Mouse (Mus musculus) retina, embryonic 14.5 days (tissue): ENCODE measurements around the gene Dnah10.
"Not testable (repeated sequence)": the region's sequence is repeated elsewhere in the genome, so short reads cannot be mapped to it uniquely, and the experiment has no call there.

Source experiments
- DNase-seq: peaks from one replicate; pipeline ENCODE4 v3.0.0-alpha.2; 2015; ENCODE audit warnings: low spot score

The Dnah10 gene

DNA sequence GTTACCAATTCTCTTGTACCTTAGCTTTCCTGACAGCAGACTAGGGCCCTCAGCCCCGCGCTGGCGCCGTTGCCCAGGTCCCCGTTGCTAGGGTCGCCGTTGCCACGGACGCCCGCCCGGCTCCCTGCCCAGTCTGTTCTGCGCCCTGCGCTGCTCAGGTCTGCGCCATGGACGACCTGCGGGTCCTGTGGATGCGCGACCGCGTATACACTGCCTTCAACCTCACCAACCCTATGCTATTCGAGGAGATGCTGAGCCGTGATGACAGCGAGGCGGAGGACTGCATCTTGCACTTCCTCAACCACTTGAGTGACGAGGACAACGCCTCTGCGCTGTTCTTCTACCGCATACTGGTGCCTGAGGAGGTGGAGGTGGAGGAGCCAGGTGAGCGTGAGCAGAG is at the start of gene Dnah10:
Dnah10 (plus strand) TSS at position 89 of the 400 bp plus-strand sequence.
- DNase-seq, result peak; percentile 75

DNA sequence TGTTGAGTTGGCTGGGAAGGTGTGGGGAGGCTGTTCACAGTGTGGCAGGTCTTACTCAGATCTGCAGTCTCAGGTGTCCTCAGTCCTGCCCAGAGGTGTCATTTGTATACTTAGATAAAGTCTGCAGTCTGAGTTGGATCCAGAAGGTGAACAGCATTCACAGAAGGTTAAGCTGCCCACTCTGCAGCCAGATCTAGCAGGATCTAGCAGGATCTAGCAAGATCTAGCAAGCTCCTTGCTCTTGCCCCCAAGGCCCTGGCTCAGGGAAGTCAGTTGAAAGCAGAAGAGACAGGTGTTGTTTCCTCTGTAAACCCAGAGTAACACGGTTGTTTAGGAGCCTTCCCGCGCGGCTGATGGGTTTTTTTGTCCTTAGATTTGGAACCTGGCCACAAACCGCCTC is 11.1 kb upstream of the Dnah10 start:
- no peak for DNase-seq

DNA sequence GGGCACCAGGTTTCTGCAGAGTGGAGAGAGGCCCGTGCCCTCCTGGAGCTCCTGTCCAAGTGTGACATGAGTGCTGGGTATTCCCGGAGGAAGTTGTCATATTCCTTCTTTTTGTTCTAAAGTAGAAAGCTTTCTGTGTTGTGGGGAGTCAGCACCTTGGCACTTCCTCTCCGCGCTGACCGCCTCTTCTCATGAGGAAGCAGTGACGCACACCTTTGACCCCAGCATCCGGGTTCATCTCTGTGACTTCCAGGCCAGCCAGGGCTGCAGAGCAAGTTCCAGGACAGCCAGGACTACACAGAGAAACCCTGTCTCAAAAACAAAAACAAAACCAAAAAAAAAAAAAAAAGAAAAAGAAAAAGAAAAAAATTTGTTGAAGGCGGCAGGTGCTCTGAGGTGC is 9.8 kb upstream of the Dnah10 start:
- no peak for DNase-seq

DNA sequence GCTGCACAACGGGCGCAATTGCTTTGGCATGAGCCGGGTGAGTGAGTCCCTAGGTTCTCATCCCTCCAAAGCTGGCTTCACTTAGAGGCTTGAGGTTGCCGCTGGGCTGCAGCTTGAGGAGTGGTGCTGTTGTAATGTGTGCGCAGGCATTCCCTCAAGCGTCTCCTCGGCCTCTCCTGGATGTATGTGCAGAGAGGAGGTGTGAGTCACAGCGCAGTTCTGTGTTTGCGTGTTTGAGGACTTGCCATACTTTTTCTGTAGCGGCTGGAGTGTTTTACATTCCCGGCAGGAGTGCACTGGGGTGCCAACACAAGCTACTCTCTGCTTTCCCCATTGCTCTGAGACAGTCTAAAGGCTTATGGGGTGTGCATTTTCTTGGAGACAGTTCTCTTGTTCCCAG is 6.9 kb upstream of the Dnah10 start:
- DNase-seq, result no peak

DNA sequence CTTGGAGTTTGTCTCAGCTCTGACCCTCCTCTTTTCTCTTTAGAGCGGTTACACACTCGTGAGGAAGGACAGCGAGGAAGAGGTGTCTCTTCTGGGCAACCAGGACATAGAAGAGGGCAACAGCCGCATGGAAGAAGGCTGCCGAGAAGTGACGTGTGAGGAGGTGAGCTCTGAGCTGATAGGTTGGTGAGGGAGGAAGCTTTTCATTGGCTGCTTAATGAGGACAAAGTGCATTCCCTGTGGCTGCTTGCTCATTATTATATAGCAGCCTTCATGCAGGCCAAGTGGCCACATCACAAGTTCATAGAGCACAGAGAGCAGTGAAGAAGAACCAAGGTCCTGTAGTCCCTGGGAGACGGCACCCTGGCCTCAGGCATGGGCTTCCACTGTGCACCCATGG is 6.5 kb upstream of the Dnah10 start:
- no peak for DNase-seq

DNA sequence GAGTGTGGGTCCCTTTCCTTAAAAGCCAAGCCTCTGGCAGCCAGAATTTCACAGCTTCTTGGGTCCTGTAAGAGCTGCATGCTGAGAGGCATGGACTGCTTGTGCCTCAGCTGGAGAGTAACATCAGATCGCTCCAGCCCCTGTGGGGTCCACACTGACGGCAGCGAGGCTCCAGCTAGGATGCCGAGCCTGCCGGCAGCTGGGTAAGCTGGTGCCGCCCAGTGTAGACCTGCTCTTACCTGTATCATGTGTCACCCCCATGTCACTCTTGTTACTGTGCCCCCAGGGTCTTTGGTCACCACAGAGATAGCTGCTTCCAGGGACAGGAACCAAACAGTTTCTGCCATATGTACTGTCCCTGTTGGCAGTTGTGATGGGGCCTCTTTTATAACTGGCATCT is 1.8 kb upstream of the Dnah10 start:
- no peak for DNase-seq

DNA sequence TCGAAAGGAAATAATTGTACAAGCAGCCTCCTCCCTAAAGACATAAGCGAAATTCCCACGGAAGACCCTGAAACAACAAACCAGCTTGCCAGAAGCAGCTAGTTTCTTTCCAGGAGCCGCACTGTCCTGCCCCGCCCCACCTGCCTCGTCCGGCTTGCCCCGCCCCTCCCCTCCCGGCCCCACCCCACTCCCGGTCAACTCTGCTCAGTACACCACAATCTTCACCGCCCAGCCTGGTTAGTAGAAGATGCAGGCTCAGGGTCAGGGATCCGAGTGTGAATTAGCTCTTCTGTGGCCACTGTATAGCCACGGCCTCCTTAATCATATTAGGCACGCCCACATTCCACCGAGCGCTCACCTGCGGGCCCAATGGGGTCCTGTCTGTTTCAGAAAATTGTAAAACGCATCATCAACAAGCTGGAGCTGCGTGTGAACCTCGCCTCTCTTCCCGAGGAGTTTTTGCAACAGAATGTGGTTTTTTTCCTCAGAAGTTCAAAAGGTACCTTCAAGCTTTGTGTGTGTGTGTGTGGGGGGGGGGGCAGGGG is 4.8 kb downstream of the Dnah10 start:
- peak; percentile 17 for DNase-seq

DNA sequence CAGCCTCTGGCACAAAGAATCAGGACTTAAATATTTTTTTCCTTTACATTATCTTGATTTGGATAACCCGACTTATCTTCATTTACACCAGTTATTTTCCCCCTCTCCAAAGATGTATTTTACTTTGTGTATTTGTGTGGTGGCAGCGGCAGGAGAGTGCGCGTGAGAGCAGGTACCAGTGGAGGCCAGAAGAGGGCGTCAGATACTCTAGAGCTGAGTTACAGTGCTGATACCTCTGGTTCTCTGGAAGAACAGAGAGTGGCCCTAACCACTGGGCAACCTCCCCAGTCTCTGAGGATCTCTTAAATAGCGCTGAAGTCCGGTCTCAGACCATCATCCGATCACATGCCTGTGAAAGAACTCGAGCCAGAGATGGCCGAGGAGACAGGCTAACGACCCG is 9.1 kb downstream of the Dnah10 start:
- no peak for DNase-seq

DNA sequence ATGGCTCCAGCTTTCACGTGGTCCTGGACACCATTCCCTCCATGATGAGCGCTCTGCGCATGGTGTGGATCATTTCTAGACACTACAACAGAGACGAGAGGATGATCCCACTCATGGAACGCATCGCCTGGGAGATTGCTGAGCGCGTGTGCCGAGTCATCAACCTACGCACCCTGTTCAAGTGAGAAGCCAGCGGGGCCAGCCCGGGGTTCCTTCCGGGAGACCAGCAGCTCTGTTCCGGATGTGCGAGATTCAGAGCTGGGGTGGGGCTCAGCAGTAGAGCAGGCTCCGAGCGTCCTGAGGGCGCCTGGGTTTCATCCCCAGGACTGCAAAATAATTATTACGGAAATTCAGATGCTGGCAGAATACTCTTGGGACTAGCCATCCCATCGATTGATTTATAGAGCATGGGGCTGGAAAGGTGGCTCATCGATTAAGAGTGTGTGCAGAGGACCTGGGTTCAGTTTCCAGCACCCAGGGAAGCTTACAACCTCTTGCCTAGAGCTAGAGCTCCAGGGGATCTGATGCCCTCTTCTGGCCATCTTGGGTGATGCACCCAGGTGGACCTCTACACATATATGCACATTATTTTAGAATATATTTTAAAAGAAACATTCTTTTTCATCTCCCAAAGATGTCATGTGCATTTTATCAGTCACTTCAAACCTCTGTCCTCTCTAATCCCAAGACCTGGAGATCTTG is 17.2 kb downstream of the Dnah10 start:
- DNase-seq, result no peak

DNA sequence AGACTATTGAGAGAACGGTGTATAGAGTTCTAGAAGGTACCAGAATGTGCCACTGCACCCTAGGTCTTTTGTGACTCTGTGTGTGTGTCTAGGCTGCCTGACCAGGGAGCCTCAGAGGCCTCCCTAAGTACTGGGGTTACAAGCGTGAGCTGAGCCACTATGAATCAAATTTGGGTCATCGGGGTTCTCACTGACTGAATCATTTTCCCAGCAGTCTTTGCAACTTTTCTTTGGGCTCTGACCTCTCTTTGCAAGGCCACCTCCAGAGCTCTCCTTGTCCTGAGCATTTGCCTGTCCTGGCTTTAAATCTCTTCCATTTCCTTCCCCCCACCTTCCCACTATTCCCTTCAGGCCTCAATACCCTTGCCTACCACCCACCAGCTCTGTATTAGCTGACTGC is 19.0 kb downstream of the Dnah10 start:
- DNase-seq, result no peak

DNA sequence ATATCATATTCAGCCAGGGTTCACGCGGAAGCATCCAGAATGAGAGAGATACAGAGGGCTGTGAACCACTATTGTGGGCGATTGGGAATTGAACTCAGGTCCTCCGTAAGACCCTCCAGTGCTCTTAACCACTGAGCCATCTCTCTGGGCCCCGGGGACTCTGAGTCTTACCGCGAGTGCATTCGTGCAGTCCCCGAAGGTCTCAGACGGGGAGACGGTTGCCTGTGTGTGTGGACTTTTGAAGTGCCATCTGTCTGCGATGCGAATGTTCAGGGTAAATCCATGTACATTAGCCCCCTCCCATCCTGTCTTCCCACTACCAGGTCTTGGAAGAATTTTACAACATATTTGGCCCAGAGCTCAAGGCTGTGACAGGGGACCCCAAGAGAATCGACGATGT is 21.3 kb downstream of the Dnah10 start:
- DNase-seq, result no peak

DNA sequence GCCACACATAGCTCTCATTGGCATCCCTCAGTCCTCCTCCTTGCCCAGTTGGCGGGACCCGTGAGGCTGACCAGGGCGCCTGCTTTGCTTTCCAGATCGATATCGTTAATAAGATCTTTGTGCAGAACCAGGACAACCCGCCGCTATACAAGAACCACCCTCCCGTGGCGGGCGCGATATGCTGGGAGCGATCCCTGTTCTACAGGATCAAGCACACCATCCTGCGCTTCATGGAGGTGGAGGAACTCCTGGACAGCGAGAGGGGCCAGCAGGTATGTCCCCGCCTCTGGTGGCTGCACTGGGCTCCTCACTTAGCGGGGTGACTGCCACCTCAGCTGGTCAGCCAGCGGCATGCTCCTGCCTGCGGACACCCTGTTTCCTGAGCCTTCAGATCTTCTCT is 23.4 kb downstream of the Dnah10 start:
- no peak for DNase-seq

DNA sequence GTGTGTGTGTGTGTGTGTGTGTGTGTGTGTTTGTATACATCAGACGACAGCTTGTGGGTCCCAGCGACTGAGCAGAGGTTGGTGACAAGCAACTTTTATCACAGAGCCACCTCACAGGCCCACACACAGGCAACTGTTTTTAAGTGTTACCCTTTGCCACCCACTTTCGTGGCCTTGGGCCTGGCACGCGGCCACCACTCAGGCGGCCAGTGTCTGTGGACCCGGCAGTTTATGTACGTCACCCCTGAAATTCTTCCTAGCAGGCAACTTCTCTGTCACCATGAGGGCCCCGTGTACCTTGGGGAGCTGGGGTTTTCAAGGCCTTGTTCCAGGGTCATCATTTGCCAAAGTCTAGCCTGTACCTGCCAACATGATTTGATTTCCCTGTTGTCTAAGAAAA is 26.8 kb downstream of the Dnah10 start:
- DNase-seq, result no peak

DNA sequence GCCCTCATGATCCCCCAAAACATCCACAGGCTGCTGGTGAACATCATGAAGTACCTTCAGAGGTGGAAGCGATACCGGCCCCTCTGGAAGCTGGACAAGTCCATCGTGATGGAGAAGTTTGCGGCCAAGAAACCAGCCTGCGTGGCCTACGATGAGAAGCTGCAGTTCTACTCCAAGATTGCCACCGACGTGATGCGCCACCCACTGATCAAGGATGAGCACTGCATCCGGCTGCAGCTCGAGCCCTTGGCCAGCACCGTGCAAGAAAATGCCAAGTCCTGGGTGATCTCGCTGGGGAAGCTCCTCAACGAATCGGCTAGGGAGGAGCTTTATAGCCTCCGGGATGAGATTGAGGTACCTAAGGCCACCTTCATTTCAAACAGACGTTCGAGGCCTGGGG is 36.1 kb downstream of the Dnah10 start:
- DNase-seq, result peak; percentile 12

DNA sequence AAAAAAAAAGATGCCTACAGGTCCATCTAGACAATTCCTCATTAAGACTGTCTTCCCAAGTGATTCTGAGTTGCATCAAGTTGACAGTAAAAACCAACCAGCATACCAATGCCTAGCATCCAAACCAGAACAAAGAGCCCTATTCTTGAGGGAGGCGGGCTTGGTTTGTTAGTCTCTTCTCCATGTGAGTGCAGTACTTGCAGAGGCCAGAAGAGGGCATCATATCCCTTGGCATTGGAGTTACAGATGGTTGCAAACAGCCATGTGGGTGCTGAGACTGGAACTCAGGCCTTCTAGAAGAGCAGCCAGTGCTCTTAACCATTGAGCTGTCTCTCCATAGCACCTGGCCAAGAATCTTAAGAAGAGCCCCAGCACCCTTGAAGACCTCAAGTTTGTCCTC is 36.9 kb downstream of the Dnah10 start:
- no peak for DNase-seq

DNA sequence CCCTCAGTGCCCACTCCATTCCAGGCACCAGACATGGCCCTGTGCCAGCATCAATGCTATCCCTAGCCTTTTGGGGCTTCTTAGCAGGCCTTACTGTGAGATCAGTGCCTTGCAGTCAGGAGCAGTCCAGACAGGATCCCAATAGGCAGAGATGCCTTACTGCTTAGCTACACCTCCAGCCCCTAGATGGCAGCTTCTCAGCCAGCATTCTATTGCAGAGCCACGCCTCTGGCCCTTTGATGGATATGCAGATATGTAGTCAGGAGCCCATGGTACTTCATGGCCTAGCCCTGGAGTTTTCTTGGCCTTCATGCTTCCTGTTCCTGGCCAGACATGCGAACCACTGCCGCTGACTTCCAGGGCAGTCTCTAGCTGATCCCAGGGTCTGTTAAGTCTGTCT is 49.7 kb downstream of the Dnah10 start:
- DNase-seq, result no peak

DNA sequence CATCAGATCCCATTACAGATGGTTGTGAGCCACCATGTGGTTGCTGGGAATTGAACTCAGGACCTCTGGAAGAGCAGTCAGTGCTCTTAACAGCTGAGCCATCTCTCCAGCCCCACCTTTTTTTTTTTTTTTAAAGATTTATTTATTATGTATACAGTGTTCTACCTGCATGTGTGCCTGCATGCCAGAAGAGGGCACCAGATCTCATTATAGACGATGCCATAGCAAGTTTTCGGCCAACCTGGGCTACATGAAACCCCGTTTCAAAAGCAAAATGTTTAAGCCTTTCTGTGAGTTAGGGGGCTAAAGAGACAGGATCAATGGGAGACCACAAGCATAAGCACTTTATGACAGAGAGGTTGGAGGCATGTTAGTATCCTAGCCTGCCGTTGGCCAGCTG is 51.4 kb downstream of the Dnah10 start:
- DNase-seq, result not testable (repeated sequence)

DNA sequence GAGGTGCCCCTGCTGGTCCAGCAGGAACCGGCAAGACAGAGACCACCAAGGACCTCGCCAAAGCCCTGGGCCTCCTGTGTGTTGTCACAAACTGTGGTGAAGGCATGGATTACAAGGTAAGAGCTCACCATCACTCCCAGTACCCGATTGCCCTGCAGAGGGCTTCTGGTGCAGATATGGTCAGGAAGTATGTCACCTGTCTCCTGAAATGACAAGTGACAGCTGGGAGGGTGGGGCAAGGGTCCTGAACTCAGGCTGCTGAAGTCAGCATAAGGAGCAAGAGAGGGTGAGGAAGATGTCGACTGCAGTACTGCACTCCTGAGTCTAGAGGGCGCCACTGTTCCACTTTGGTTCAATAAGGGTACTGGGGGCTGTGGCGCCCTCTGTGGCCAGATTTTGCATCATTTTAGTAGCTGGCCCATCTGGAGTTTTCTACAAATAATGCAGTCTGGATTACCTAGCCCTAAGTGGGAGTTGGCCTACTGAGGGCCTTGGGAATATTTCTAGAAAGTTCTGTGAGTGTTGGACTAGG is 52.4 kb downstream of the Dnah10 start:
- peak; percentile 81 for DNase-seq

DNA sequence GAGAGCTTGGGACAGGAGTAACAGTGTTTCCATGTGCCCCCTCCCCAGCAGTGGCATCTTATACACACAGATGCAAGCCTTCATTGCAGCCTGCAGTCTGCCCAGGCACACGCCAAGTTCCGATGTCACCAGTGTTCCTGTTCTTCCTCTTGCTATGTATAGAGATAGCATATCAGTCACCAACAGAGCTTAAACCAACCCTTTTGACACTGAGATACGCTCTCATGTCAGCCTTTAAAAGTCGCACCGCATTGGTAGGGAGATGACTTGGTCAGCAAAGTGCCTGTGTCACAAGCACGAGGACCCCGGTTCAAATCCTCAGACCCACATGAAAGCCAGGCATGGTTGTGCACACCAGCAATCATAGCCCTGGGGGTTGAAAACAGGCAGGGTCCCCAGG is 55.0 kb downstream of the Dnah10 start:
- no peak for DNase-seq

DNA sequence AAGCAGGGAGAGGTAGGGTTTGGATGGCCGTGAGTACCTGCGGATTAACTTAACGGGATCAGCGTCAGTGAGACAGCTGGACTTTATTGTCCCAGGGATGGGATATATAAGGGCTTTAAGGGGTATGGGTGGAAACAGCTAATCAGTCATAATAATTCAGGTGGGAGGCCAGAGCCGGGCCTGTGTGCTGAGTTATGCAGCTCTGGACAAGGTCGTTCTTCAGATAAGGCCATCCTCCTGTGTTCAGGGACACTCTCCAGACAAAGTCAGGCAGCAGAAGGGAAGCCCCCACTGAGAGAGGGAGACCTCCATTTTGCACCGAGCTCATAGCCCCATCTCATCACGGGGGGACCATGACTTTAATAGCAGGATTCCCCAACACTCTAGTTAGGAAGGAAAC is 56.8 kb downstream of the Dnah10 start:
- DNase-seq, result no peak

DNA sequence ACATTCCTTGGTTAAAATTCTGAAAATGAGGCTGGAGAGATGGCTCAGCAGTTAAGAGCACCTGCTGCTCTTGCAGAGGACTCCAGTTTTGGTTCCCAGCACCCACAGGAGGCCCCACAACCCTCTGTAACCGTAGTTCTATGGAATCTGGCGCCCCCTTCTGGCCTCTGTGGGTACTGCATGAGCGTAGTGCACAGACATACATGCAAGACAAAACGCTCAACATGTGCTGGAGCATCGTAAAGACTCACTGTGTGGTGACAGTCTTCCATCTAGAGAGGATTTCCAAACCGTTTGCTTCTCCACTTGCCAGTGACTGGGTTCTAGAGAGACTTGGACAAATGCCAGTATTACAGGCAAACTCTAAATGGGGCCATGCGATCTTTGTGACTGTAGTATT is 60.8 kb downstream of the Dnah10 start:
- peak; percentile 8 for DNase-seq

DNA sequence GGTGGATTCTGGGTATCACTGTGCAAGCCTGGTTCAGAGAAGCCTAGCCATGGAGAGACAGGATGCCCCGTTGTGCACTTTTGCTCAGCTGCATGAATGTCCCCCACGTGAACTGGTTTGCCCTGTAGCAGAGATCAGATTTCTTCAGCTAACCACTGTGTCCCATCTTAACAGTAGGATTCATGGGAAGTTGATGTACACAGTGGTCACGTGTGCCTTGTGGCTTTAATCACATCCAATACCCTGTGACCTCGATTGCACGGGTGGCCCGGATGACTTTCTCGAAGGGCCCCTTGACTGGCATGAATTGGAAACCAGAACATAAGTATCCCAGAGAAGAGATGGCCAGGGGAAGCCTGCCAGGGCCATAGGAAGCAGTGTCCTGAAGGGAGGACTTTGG is 67.2 kb downstream of the Dnah10 start:
- no peak for DNase-seq

DNA sequence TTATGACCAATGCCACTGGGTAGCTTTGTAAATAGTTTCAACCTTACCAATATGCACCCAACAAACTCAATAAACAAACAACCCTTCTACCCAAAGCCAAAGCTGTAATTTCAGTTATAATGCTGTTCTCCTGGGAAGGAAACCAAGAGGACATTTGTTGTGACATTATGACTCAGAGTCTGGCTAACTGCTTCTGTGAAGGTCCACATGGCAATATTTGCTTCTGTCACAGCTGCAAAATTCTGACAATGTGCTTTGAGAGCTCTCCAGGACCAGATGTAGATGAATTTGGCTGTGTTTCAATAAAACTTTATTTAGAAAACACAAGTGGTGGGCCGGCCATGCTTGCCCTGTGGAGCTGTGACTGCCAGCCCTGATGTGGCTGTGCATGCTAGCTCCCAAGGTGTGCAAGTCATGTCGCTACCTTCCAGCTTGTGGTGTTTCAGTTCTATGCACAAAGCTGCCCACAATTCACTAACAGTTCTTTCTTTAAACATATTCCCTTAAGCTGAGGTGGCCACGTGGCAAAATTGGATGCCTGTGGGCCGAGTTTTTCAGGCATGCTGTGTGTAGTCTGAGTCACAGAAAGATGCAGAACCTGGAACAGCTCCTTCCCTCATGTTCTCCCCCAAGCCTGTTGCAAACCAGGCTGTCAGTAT is 85.0 kb downstream of the Dnah10 start:
- DNase-seq, result no peak

DNA sequence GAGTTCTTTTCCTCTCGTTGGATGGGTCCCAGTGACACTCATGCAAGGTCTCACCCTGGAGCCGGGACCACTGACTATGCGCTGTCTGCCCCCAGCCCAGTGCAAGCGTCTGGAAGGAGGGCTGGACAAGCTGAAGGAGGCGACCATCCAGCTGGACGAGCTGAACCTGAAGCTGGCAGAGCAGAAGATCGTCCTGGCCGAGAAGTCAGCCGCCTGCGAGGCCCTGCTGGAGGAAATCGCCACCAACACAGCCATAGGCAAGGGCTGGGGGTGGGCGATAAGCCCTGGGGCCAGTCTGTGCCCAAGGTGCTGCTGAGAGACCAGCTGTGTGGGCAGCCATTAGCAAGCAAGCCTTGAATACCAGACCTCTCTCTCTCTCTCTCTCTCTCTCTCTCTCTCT is 87.6 kb downstream of the Dnah10 start:
- DNase-seq, result no peak
